Mouse (Mus musculus): ENCODE measurements at regions not wholly inside any gene's neighbourhood (a gene's known extent, or its start where the extent isn't known, plus 50 kb on each side); places are given as distances from the start of the nearest gene placed in this dataset.
"Not testable (repeated sequence)": the region's sequence is repeated elsewhere in the genome, so short reads cannot be mapped to it uniquely, and the experiment has no call there.

- ChIA-PET POLR2A (no interaction called here), CTCF (no interaction called here)
These were observed 321.6 kb downstream of the Htr1b start for GRCm38 (mm10) chr9:81312047-81312446.

- ChIA-PET POLR2A (no interaction called here), CTCF (no interaction called here)
These were observed 325.0 kb downstream of the Htr1b start for GRCm38 (mm10) chr9:81308532-81309191.

GRCm38 (mm10) chr9:81305437-81306046, 328.1 kb downstream of the Htr1b start:
- POLR2A ChIA-PET = no interaction called here
- CTCF ChIA-PET = no interaction called here

- ChIA-PET POLR2A (no interaction called here), CTCF (no interaction called here)
These were observed 357.9 kb downstream of the Htr1b start for GRCm38 (mm10) chr9:81275751-81276150.

GRCm38 (mm10) chr9:81275336-81275735, 358.3 kb downstream of the Htr1b start:
- CTCF ChIA-PET = no interaction called here
- POLR2A ChIA-PET = no interaction called here

GRCm38 (mm10) chr9:81224957-81225356, 408.7 kb downstream of the Htr1b start:
- CTCF ChIA-PET = not testable (repeated sequence)
- POLR2A ChIA-PET = interaction anchor here in 1 of 4 experiments (0.7 kb wide), 1 partner anchor 19 kb away, joined by 3 read pairs; no protein-coding TSS in a partner anchor

- POLR2A ChIA-PET = no interaction called here
- CTCF ChIA-PET = interaction anchor here in 1 of 4 experiments (0.7 kb wide), 1 partner anchor 43 kb away, joined by 3 read pairs; no protein-coding TSS in a partner anchor
These were observed 415.7 kb downstream of the Htr1b start for GRCm38 (mm10) chr9:81217938-81218337.

- ChIA-PET POLR2A (no interaction called here), CTCF (interaction anchor here in 1 of 4 experiments (0.5 kb wide), 1 partner anchor 1644 kb away, joined by 7 read pairs; no protein-coding TSS in a partner anchor)
These were observed 418.0 kb downstream of the Htr1b start for GRCm38 (mm10) chr9:81215601-81216141.

GRCm38 (mm10) chr9:81214692-81215091, 418.9 kb downstream of the Htr1b start:
- CTCF ChIA-PET = no interaction called here
- POLR2A ChIA-PET = no interaction called here

GRCm38 (mm10) chr9:81192643-81193042, 441.0 kb downstream of the Htr1b start:
- CTCF ChIA-PET = no interaction called here
- POLR2A ChIA-PET = no interaction called here

Measured in embryonic stem cell, embryonic (primary cell).